Mouse (Mus musculus) layer of hippocampus, postnatal 36 days (tissue): ENCODE data around the gene Ggcx. TPM values are rescaled to one million over a fixed set of nuclear protein-coding genes. Genes with fewer than 3 reads are reported as not detected.
"Not testable (repeated sequence)": the region's sequence is repeated elsewhere in the genome, so short reads cannot be mapped to it uniquely, and the experiment has no call there.

Experiments used
- DNase-seq, 2 experiments: peaks; one replicate each; pipeline ENCODE4 v3.0.0; 2022
- total RNA-seq, 2 experiments: library from RNA; stranded (reverse); gene quantifications; 2 replicates each; pipeline ENCODE4 v1.2.3; 2021

The Ggcx gene
- total RNA-seq, 2 experiments from 2014 or later = 22.6 to 24.0 TPM

DNA sequence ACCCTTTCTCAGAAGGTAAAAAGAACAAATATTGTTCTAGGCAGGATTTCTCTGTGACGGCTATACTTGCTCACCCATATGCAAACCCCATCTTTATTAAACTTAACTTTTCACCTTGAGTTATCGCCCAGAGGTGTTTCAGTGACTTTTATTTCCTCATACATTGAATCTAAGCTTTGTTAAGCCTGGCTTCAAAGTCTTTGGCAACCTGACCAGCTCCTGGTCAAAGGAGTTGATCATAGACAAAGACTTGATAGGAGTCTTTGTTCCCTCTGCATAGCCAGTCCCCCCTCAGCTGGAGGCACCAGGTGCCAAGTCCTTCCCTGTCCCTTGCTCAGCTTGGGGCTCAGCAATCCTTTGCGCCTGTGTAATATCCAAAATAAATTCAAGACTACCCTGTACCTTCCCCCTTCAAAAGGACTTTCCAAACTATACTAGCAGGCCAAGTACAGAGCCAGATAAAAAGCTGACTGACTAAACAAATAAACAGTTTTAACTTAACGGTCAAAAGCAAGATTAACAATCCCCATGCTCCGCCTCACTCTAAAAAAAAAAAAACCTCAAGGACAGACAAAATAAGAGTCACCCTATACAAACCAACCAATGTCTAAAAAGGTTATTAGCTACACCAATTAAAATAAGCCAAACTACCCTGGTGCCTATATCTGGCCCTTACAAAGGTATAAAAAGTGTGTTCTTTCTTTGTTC, 48.6 kb downstream of the Ggcx start:
- DNase-seq = not testable (repeated sequence)

DNA sequence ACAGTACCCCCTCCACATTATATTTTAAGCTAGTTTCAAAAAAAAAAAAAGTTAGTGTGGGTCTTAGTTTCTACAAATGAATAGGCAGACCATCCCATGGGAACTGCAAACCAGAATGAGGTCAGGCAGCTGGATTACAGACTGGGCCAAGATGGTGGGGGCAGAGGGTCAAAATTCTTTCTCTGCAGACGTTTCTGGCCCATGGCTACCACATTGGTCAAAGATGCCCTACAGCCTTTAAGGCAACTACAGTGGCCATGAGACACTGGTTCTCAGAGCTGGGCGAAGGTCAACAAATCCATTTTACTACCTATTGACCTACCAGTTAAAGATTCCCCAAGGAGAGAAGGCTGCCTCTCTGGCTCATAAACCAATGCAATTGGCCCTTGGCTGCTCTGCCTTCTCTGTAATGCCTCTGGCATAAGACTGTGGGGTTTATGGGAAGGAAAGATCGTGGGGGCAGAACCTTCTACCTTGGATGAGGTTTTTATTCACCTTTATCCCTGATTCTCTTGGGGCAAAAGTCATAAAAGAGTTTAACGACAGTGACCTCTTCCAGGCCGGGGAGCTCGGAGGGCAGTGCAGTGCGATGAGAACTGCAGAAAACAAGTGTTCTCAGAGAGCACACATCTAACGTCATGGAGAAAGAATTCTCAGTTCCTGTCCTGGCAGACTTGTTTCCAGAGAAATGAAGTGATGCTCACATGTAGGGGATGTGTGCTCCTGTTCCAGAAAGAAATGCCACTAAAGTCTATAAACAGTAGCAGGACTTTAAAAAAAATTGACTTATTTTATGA, 51.5 kb downstream of the Ggcx start:
- DNase-seq = no peak

DNA sequence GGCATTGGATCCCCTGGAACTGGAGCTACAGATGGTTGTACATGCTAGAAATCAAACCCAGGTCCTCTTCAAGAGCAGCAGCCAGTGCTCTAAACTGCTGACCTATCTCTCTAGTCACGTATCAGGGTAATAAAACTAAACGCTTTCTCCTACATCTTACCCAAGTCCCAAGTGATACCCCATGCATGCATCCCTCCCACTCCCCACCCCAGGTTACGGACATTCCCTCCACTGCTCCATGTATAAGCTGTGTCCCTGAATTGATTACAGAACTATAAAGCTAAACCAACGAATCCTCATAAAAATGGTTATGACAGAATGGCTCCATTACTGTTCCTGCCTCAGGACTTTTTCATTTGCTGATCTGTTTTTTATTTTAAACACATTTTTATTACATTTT, 52.1 kb downstream of the Ggcx start:
- DNase-seq = no peak

DNA sequence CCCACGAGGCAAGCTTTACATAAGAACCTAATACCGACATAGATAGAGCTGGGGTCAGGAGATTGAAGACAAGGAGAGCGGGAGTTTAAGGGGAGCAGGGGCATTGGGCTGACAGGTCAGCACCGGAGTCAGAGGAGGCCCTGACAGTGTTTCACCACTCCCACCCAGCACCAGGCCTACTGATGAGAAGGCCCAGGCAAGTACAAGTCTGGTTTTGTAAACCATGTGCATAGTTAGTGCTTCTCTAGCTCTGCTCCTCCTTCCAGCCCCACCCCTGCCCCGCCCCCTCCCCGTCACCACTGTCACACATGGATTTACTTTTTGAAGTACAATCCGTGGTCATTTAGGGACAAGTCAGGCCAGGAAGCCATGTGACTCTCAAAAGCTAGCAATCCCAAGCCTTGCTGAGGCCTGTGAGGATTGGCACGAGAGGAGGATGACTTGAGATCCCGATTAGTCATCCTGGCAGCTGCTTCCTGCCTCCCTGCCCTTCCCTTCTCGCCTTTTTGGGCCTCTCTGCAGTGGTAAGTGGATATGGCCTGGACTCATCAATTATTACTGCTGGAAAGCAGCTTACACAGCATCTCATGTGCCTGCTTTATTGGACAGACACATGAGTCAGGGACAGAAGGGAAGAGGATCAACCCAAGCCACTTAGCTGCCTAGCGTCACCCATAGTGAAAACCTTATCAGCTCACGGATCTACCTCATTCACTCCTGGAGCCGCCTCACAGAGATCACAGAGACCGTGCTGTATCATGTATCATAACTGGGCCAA, 59.3 kb downstream of the Ggcx start:
- DNase-seq = no peak

DNA sequence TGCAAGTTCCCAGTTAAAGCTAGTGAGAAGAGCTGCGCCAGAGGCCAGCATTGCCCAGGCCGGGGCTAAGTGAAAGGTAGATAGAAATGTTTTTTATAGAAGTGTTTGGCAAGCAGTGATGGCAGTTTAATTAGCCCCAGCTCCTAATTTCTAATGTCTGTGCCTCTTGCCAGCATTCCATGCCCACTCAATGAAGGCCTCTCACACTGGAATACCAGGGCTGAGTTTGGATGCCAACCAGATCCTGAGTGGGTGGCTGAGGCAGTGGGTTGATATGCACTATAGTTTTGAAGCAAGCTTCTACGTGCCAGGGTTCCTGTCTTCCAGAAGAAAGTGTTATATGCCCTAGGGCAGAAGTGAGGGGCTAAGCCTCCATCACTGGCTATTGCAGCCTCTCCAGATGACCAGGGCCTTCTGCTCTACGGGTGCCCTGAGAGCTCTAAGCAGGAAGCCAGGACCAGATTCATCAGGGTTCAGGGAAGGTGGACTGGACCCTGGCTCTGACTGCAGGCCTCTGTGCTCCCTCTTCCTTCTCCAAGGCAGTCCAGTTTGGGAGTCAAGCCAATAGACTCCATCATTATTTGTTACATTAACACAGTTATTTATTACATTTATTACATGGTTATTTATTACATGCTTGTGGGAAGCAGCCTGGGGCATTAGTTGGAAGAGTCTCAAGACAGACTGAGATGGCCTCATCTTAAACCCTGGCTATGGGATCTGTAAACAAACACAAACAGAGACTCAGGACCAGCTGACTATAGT, 61.3 kb downstream of the Ggcx start:
- DNase-seq = peak; percentile 50 to 60

DNA sequence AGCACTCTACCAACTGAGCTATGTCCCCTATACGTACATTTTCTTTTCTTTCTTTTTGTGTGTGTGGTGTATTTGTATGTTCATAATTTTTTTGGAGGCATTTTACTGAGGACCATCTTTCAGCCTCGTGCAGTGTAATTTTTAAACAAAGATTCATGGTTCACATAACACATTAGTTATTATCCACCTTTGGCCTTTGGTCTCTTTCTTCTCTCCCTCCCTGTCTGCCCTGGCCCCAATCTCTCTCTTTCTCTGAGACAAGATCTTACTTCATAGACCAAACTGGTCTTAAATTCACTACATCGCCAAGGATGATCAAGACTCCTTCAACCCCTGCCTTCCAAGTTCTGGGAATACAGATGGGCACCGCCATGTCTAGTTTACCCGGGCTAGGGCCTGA, 62.7 kb downstream of the Ggcx start:
- DNase-seq = no peak

DNA sequence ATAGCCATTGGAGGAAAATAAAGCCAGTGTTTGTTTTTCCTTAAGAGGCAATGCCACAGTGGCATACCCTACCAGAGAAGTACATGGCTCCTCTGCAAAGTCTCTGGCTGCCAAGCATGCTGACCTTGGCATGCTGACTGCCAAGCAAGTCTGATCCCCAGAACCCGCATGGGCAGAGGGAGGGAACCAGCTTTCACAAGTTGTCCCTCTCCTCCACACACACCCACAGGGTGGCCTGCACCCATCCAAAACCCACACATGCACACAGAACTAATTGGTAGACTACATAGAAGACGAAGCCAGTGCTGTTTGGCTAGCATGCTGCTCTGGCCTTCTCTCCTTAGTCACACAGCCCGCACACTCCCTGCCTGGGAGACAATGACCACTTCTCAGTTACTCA, 63.5 kb downstream of the Ggcx start:
- no peak for DNase-seq

DNA sequence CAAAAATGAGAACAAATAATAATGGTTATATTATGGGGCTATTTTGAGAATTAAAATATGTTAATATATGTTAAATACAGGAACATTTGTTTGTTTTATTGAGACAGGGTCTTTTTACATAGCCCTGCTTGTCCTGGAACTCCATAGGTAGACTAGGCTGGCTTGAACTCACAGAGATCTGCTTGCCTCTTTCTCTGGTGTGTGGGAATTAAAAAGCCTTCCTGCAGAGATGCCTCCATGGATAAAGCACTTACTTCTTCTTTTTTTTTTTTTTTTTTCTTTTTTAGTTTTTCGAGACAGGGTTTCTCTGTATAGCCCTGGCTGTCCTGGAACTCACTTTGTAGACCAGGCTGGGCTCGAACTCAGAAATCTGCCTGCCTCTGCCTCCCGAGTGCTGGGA, 64.6 kb downstream of the Ggcx start:
- DNase-seq = not testable (repeated sequence)

DNA sequence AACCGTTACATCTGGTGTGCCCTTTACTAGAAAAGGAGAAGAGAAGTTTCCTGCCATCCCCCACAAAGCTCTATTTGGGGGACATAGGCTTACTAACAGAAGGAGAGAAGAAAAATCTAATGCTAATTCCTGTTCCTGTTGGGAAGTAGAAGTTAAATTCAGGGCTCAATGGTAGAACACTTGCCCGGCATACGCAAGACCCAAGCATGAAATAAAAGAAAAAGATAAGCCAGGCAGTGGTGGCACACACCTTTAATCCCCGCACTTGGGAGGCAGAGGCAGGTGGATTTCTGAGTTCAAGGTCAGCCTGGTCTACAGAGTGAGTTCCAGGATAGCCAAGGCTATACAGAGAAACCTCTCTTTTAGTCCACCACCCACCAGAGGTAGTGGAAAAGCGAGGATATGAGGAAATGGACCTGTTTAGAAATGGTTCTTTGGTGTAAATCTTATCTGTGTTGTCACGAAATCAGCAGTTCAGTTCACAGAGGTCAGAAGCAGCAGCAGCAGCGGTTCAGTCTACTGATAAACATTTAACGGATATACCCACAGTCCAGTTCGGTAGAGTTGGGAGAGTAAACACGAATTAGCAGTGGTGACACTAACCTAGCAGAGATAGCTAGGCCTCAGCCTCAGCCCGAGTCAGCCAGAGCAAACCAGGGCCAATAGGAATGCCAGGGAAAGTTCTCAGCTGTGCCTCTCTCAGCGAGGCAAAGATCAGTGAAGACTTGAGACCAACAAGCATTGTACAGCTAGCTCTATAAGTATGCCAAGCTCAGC, 65.7 kb downstream of the Ggcx start:
- no peak for DNase-seq

DNA sequence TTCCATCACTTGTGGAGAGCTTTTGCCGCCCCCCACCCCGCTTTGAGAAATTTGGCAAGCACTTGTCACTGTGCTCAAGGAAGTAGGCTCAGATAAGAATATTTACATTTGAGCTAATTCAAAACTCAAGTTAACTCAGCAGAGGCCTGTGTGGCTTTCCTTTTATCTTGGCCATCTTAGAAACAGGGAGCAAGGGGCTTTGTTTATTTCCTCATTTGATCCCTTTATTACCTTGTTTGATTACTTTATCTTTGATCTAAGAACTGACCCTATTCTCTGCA, 66.3 kb downstream of the Ggcx start:
- no peak for DNase-seq

Other genes with a start within 250 kb of the Ggcx start
- 1 to 10 TPM; 2.2 to 3.4 TPM for gene Atoh8, start 178.7 kb upstream of the Ggcx start, total RNA-seq
- not detected for gene Sftpb, start 109.7 kb upstream of the Ggcx start, total RNA-seq
- gene Usp39, start 69.1 kb upstream of the Ggcx start, total RNA-seq = 10 to 100 TPM; 31.3 to 35.8 TPM
- gene 0610030E20Rik, start 67.0 kb upstream of the Ggcx start, total RNA-seq = 10 to 100 TPM; 16.9 to 17.2 TPM
- gene Tmem150a, start 58.9 kb upstream of the Ggcx start, total RNA-seq = 10 to 100 TPM in 1 of 2 experiments, 1 to 10 TPM in 1; 8.1 to 10.5 TPM
- 10 to 100 TPM; 77.6 to 85.2 TPM for gene Rnf181, start 47.4 kb upstream of the Ggcx start, total RNA-seq
- 1 to 10 TPM; 4.4 to 5.3 TPM for gene Vamp5, start 33.8 kb upstream of the Ggcx start, total RNA-seq
- gene Vamp8, start 23.6 kb upstream of the Ggcx start, total RNA-seq = 10 to 100 TPM; 14.7 to 17.3 TPM
- 100 to 1,000 TPM; 186 to 194 TPM for gene Mat2a, start 25.2 kb downstream of the Ggcx start, total RNA-seq
- under 1 TPM; 0.40 to 0.45 TPM for gene Sh2d6, start 107.4 kb downstream of the Ggcx start, total RNA-seq
- 1 to 10 TPM; 2.3 to 2.9 TPM for gene Capg, start 130.1 kb downstream of the Ggcx start, total RNA-seq
- 10 to 100 TPM; 20.3 to 22.3 TPM for gene Elmod3, start 184.1 kb downstream of the Ggcx start, total RNA-seq
- gene Retsat, start 184.2 kb downstream of the Ggcx start, total RNA-seq = 10 to 100 TPM; 54.3 to 55.6 TPM
- gene Tgoln1, start 202.7 kb downstream of the Ggcx start, total RNA-seq = 10 to 100 TPM; 88.8 to 91.6 TPM